Mouse (Mus musculus) gastrocnemius, adult 18-20 months (tissue): ENCODE measurements at regions not wholly inside any gene's neighbourhood (a gene's known extent, or its start where the extent isn't known, plus 50 kb on each side); places are given as distances from the start of the nearest gene placed in this dataset.

ENCODE experiments used
- DNase-seq: peaks from one replicate; pipeline ENCODE4 v3.0.0; 2021; ENCODE audit warnings: low spot score

GRCm38 (mm10) chrX:166980504-166980903 lies 228.6 kb downstream of the Tmsb4x start:
- no peak for DNase-seq

- DNase-seq = no peak
Measured at GRCm38 (mm10) chrX:166977029-166977428, 232.1 kb downstream of the Tmsb4x start.

GRCm38 (mm10) chrX:166971721-166972120 lies 237.4 kb downstream of the Tmsb4x start:
- DNase-seq = no peak

- DNase-seq = no peak
Measured at GRCm38 (mm10) chrX:166964656-166965582, 244.2 kb downstream of the Tmsb4x start.

DNA sequence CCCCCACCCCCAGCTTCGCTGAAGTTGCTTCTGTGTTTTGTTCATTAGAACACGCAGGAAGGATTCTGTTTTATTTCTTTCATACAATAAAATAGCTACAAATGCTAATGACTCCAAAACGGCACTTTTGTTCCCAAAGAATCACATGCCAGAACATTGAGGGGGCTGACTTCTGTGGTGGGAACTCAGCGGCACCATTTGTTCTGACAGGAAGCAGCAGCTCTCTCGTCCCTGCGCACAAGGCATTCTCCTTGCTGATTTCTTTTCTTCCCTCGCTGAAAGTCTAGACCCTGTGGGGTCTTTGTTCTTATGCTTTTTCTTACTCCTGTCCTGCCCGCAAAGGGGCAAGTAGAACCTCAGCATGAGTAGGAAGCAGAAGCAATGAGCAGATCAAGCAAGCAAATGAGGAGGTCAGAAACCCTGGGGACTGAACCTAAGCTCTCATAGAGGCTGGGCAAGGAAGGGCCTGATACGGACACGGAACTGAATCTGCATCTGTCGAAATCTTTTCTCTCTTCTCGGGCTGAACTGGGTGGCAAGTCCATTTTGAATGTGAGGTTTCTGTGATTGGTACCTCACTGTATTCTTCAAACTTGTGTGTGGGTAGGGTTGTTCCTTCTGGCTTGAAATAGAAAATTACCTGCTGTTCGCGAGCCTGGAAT lies 256.5 kb downstream of the Tmsb4x start:
- no peak for DNase-seq

DNA sequence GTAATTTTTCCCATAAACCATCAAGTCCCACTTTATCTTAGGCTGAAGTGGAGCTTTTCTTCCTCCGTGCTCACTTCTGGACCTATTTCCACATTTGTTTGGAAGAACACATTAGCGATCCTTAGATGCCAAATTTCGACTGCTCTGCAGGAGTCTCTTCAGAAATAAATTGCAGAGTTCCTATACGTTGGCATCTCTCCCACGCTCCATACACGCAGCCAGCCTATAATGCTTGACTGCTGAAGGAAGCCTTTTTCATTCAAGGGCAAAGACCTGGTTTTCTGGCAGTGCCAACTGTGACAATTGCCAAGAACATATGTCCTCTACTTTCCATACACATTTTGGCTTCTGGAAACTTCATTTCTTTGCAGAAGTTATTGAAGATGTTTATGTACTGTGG lies 258.1 kb downstream of the Tmsb4x start:
- no peak for DNase-seq

DNA sequence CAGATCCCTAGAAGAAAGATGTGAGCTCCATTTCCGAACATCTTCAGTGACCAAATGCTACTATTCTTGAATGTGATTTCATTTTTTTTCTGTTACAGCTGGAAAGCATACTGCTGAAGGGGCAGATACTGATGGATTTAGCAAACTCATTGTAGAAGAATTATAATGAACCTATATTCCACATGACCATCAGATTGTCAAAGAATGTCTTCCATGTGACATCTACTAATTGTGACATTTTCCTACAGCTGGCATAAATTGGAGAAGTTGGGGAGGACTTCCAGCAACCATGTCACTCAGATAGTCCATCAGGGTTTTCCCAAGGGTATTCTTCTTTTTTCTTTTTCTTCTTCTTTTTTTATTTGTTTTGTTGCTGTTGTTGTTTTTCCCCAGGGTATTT lies 263.2 kb downstream of the Tmsb4x start:
- no peak for DNase-seq

DNA sequence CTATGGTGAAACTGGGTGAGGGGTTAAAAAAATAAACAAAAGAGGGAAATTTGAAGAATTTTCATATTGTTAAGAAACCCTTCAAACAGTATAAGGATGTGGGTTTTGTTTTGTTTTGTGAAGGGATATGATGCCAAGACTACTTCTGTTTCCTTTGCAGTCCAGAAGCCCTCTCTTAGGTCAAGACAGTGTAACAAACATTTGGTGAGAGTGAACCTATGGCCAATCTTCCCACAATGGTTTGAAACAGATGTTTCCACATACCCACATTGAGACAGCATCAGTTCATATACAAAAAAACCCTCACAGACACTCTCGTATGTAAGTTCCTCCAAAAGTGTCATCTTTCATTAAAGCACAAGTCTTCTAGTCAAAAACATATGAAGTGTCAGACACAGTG lies 263.6 kb downstream of the Tmsb4x start:
- DNase-seq = no peak

- no peak for DNase-seq
Measured at GRCm38 (mm10) chrX:166933766-166934165, 275.3 kb downstream of the Tmsb4x start.

DNA sequence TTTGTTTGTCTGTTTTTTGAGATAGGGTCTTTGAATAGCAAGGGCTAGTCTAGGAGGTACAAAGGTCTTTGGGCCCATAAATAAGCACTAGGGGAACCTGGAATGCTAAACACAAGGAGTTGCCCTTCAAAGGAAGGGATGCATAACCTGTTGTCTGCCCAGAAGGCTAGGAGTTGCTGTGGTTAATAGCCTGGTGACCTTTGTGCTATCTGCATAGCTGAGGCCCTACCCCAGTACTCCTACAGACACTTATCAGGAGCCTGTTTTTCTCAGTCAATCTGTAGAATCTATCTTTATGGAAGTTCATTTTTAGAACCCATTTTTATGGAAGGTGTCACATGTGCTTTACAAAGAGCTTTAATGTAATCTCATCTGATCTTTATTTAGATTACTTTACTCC lies 276.6 kb downstream of the Tmsb4x start:
- DNase-seq = no peak

GRCm38 (mm10) chrX:166931048-166931447 lies 278.1 kb downstream of the Tmsb4x start:
- DNase-seq = no peak

DNA sequence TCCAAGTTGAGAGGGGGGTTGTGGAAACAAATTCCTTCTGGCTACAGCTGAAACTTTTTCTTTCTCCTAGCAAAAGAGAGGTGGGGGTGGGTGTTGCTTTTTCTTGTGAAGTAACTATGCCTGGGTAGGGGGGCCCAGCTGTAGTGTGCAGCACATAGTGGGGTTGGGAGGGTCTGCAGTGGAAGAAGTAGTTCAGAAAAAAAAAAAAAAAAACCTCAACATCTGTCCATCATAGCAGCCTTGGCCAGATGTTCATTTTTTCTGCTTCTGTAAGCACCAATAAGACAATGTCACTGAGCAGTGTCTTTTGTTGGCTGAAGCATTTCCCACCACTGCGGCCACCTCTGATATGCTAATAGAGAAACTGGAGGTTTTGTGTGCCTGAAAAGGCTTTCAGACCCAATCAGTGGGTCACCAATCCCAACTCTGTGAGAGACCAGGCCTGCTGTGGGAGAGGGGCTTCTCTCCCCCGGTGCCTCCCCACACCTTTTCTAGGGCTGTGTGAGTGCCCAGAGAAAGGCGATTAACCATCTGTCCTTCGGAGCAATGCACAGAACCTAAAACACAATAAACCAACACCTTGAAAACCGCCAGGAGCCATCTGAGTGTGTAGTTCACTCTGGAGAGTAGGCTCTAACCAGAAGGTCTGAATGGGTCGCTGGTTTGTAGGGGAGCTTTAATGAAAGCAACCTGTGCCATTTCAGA lies 279.2 kb downstream of the Tmsb4x start:
- no peak for DNase-seq

DNA sequence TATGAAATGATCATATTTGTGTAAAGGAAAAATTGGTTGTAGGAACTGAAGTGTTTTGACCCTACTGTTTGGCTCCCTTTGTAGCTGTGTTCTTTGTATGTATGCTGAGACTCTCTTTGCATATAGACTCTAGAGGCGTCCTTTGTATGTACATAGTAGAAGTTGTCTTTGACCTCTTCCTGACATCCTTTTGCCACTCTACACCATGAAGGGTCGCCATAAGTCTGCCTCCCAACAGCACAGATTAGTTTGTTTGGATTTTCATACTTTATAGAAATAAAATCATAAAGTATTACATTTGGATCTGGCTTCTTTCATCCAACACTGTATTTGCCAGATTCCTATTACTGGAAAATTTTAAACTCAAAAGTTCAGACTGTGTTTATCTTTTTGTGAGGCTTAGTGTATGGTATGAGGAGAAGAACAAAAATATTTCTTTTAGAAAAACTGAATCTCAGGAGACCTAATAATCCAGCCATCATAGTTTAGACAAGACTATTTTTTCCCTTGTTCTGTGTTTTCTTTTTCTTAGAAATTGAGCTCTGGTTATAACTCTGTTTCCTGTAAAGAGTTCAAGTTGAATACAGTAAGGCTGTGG lies 293.7 kb downstream of the Tmsb4x start:
- DNase-seq = no peak

DNA sequence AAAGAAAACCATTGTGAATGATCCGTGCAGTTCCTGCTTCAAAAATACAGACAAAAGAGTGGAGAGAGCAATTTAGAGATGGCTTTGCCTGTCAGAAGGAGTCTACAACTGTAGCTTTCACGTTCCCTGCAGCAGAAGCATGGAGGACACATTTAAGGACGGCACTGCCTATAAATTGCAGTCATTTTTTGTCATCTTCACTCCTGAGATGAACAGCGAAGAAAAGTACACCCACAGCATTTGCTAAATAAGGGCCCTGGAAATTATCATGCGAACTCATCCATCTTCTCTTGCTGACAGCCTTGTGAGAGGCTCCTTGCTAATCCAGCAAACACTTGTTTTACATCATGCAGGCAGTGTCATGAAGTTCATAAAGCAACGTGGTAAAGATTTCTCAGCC lies 302.5 kb downstream of the Tmsb4x start:
- DNase-seq = no peak

GRCm38 (mm10) chrX:166900761-166901160 lies 308.4 kb downstream of the Tmsb4x start:
- no peak for DNase-seq

DNA sequence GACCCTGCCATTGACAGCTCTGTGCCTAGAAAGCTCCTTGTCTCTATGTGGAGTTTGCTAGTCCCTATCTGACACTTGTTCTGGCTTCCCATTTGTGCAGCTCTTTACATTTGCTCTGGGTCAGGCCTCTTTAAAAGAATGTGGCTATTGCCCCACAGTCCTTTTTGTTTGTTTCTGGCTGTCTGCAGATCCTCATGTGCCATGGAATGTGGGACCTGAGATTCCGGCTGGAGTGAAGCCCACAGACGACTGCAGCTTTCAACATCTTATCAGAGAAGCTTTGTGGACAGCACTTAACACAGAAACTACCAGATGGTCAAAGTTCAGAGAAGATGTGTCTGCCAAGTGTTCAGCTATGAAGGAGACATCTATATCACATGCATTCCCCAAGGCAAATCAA lies 309.7 kb upstream of the Egfl6 start:
- no peak for DNase-seq

- DNase-seq = no peak
Measured at GRCm38 (mm10) chrX:166886417-166886816, 300.9 kb upstream of the Egfl6 start.

- no peak for DNase-seq
Measured at GRCm38 (mm10) chrX:166869515-166869914, 284.0 kb upstream of the Egfl6 start.

- DNase-seq = no peak
Measured at GRCm38 (mm10) chrX:166867692-166868091, 282.2 kb upstream of the Egfl6 start.
